Mouse (Mus musculus): ENCODE data around the gene Edrf1. TPM values are rescaled to one million over a fixed set of nuclear protein-coding genes. Genes with fewer than 3 reads are reported as not detected.

Gene Edrf1
- polyA plus RNA-seq, 1 experiment from 2014 or later: 4.5 TPM

DNA sequence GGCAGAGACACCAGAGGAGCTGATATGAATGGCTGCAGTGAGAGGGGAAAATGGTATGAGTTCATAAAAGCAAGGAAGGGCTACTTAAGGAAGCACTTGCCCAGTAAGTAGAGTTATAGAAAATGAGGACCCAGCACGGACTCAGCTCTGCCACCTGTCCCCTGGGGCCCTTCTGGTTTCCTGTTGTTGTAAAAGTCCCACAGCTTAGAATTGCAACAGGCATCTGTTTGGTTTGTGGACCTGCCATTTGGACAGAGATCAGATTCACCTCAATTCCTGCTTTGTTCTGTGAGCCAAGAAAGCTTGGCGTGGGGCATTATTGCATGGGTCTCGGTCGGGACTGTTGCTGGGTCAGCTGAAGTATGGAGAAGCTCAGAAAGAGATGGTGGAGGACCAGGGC is 78.0 kb downstream of the Edrf1 start:
- H3K9me3 ChIP-seq (ENCODE audit: low read length): no peaks in the 10 kb centered on the region
- peaks cover 60% of the 10 kb centered on the region for H3K36me3 ChIP-seq (replicated peaks; ENCODE audit: insufficient read depth, low read length)
- ATAC-seq (no peak), DNase-seq (peak; percentile 37)
- H3K27ac ChIP-seq (ENCODE audit: low read depth): peak overlapping the region; percentile 29; the same call in 1 of the 2 replicates
- H3K27me3 ChIP-seq (ENCODE audit: insufficient read depth, low read length): no peaks in the 10 kb centered on the region
- H3K4me3 ChIP-seq (ENCODE audit: low read depth, low read length): no peak overlapping the region
- TF ChIP-seq CTCF (IDR thresholded peaks at IDR 0.05; ENCODE audit: low read depth) (no peak), EP300 (IDR thresholded peaks at IDR 0.05; ENCODE audit: low read depth) (no peak)
- H3K4me1 ChIP-seq (ENCODE audit: insufficient read depth): 0 out of 2 replicates have a peak, but pooled peaks cover 5% of the 10 kb centered on the region
- 68% methylated on average over 4 of the region's 4 CpGs for WGBS (ENCODE audit: insufficient replicate concordance)
- H3K9ac ChIP-seq (replicated peaks): no peak overlapping the region
- 0 out of 2 replicates have a peak overlapping the region, but pooled peaks have one; percentile 1 for H3K4me2 ChIP-seq (ENCODE audit: low read depth, low read length)

DNA sequence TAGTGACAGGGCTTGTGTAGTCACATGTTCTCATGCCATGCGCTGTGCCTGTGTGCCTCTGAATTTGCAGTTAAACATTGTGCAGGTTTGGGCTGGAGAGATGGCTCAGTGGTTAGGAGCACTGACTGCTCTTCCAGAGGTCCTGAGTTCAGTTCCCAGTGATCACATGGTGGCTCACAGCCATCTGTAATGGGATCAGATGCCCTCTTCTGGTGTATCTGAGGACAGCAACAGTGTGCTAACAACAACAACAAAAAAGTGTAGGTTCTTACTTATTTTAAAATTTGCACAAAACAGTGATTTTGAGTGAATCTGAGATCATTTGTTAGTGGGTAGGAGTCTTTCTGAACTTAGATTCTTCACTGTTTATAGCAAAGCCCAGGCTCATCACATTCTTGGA is 81.2 kb downstream of the Edrf1 start:
- H3K4me3 ChIP-seq (ENCODE audit: low read depth, low read length): no peak overlapping the region
- 92% methylated on average over 1 of the region's 1 CpGs for WGBS (ENCODE audit: insufficient replicate concordance)
- ATAC-seq (no peak), DNase-seq (no peak)
- no peak overlapping the region for H3K9ac ChIP-seq (replicated peaks)
- H3K27me3 ChIP-seq (ENCODE audit: insufficient read depth, low read length): no peaks in the 10 kb centered on the region
- TF ChIP-seq EP300 (IDR thresholded peaks at IDR 0.05; ENCODE audit: low read depth) (no peak), CTCF (IDR thresholded peaks at IDR 0.05; ENCODE audit: low read depth) (peak; percentile 48)
- H3K27ac ChIP-seq (ENCODE audit: low read depth): no peak overlapping the region
- no peak overlapping the region for H3K4me2 ChIP-seq (ENCODE audit: low read depth, low read length)
- 0 out of 2 replicates have a peak, but pooled peaks cover 3% of the 10 kb centered on the region for H3K4me1 ChIP-seq (ENCODE audit: insufficient read depth)
- H3K36me3 ChIP-seq (replicated peaks; ENCODE audit: insufficient read depth, low read length): peaks cover 77% of the 10 kb centered on the region
- no peaks in the 10 kb centered on the region for H3K9me3 ChIP-seq (ENCODE audit: low read length)

- WGBS (ENCODE audit: insufficient replicate concordance): 86% methylated on average over 11 of the region's 11 CpGs
- Histone ChIP-seq H3K27ac (ENCODE audit: low read depth) (no peak overlapping the region), H3K27me3 (ENCODE audit: insufficient read depth, low read length) (no peaks in the 10 kb centered on the region), H3K4me1 (ENCODE audit: insufficient read depth) (0 out of 2 replicates have a peak, but pooled peaks cover 3% of the 10 kb centered on the region), H3K4me3 (ENCODE audit: low read depth, low read length) (no peak overlapping the region), H3K9ac (replicated peaks) (no peak overlapping the region), H3K9me3 (ENCODE audit: low read length) (no peaks in the 10 kb centered on the region), H3K4me2 (ENCODE audit: low read depth, low read length) (no peak overlapping the region), H3K36me3 (replicated peaks; ENCODE audit: insufficient read depth, low read length) (peaks cover 63% of the 10 kb centered on the region)
- TF ChIP-seq EP300 (IDR thresholded peaks at IDR 0.05; ENCODE audit: low read depth) (no peak), CTCF (IDR thresholded peaks at IDR 0.05; ENCODE audit: low read depth) (no peak)
- ATAC-seq (no peak), DNase-seq (no peak)
Measured at GRCm38 (mm10) chr7:133720616-133721015, 83.3 kb downstream of the Edrf1 start.

Other genes with a start within 250 kb of the Edrf1 start
- not detected in 2 replicates for gene Tex36, start 35.4 kb upstream of the Edrf1 start, polyA plus RNA-seq (2015; fragmentation: Nextera tagmentation; extraction: Ambion mirVana)
- gene Mmp21, start 42.5 kb downstream of the Edrf1 start, polyA plus RNA-seq (2015; fragmentation: Nextera tagmentation; extraction: Ambion mirVana): 0.11 TPM in 1 of 2 replicates, not detected in the other
- gene Bccip, start 71.8 kb downstream of the Edrf1 start, polyA plus RNA-seq (2015; fragmentation: Nextera tagmentation; extraction: Ambion mirVana): 68.7 and 70.3 TPM in 2 replicates
- gene Uros, start 72.5 kb downstream of the Edrf1 start, polyA plus RNA-seq (2015; fragmentation: Nextera tagmentation; extraction: Ambion mirVana): 51.9 and 56.1 TPM in 2 replicates
- not detected in 2 replicates for gene Fank1, start 139.3 kb downstream of the Edrf1 start, polyA plus RNA-seq (2015; fragmentation: Nextera tagmentation; extraction: Ambion mirVana)
- gene Dhx32, start 145.2 kb downstream of the Edrf1 start, polyA plus RNA-seq (2015; fragmentation: Nextera tagmentation; extraction: Ambion mirVana): 5.2 and 5.5 TPM in 2 replicates

Data from liver, postnatal 0 days (tissue).